Mouse (Mus musculus) kidney, adult 2 months (tissue): ENCODE data around the gene Cdh15. TPM values are rescaled to one million over a fixed set of nuclear protein-coding genes. Genes with fewer than 3 reads are reported as not detected.

Experiments
- DNase-seq: peaks from one replicate; pipeline ENCODE4 v3.0.0; 2021
- H3K27ac ChIP-seq: fragments of 200-500 bp; 2 replicates; pipeline ENCODE4 v1.5.1; 2012; ENCODE audit warnings: low read depth, low read length, control low read depth, inconsistent platforms; ENCODE audit not compliant: insufficient read depth
- H3K27me3 ChIP-seq: fragments of 200-500 bp; replicated peaks from 2 replicates; pipeline ENCODE4 v1.6.1; 2012; ENCODE audit warnings: mild to moderate bottlenecking, moderate library complexity, low read length, inconsistent platforms; ENCODE audit not compliant: control insufficient read depth, insufficient read depth
- H3K36me3 ChIP-seq: fragments of 200-500 bp; 2 replicates; pipeline ENCODE4 v1.6.1; 2012; ENCODE audit warnings: mild to moderate bottlenecking, moderate library complexity, low read length, inconsistent platforms; ENCODE audit not compliant: control insufficient read depth, insufficient read depth
- H3K4me1 ChIP-seq: fragments of 200-500 bp; 2 replicates; pipeline ENCODE4 v1.6.1; 2011; ENCODE audit warnings: low read length; ENCODE audit not compliant: control insufficient read depth, insufficient read depth
- H3K4me3 ChIP-seq: fragments of 200-500 bp; 2 replicates; pipeline ENCODE4 v1.5.1; 2011; ENCODE audit warnings: mild to moderate bottlenecking, low read depth, low read length, control low read depth; ENCODE audit not compliant: insufficient read depth
- CTCF ChIP-seq: fragments of 200-500 bp; conservative IDR thresholded peaks from 2 replicates; pipeline ENCODE4 v1.5.1; 2011; ENCODE audit warnings: low read depth, mild to moderate bottlenecking, control low read depth, low read length, moderate library complexity, mixed read lengths; ENCODE audit not compliant: insufficient read depth, insufficient read length
- POLR2A ChIP-seq: fragments of 200-500 bp; IDR thresholded peaks from one replicate; pipeline ENCODE4 v1.6.1; 2011; ENCODE audit warnings: low read depth, low read length, control low read depth
- WGBS: fragments of 180-500 bp; shearing (Covaris S2); methylation state at CpG from one replicate; pipeline ENCODE4 v1.1.7; 2018; 5-methylcytosine and 5-hydroxymethylcytosine counted together
- polyA plus RNA-seq: library from polyadenylated mRNA; depleted of rRNA; stranded (reverse); fragments of >200 nt; gene quantifications from 2 replicates; pipeline ENCODE4 v1.2.3, GENCODE M21; 2012

Cdh15 gene
- polyA plus RNA-seq, 1 experiment = 0.11 TPM

DNA sequence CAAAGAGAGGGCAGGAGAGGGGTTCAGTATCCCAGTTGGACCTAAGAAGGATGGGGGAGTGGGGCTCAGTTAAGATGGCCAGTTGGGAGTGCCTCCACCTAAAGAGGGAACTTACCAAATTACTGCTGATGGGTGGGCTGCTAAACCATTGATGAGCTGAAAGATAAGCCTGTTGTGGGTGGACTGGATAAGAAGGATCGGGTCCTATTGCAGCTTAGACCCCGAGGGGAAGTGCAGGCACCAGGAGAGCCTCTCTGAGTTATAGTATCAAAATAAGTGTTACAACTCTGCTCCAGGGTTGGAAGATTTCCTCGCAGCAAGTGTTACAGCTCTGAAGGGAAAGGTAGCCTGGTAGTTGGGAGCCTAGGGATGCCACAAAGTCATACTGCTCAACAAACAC is 3.6 kb upstream of the Cdh15 start:
- WGBS = 61% methylated on average over 3 of the region's 3 CpGs
- H3K36me3 ChIP-seq = no peaks in the 10 kb centered on the region
- no peak for TF ChIP-seq CTCF
- no peak for TF ChIP-seq POLR2A
- H3K4me3 ChIP-seq = no peak overlapping the region
- no peak for DNase-seq
- H3K27ac ChIP-seq = no peak overlapping the region
- H3K4me1 ChIP-seq = no peaks in the 10 kb centered on the region
- no peaks in the 10 kb centered on the region for H3K27me3 ChIP-seq

GRCm38 (mm10) chr8:122845662-122846061 is 2.1 kb upstream of the Cdh15 start:
- Histone ChIP-seq H3K27me3 (no peaks in the 10 kb centered on the region), H3K4me3 (no peak overlapping the region), H3K4me1 (no peaks in the 10 kb centered on the region), H3K27ac (no peak overlapping the region), H3K36me3 (no peaks in the 10 kb centered on the region)
- 74% methylated on average over 4 of the region's 4 CpGs for WGBS
- DNase-seq = no peak
- TF ChIP-seq CTCF = no peak

DNA sequence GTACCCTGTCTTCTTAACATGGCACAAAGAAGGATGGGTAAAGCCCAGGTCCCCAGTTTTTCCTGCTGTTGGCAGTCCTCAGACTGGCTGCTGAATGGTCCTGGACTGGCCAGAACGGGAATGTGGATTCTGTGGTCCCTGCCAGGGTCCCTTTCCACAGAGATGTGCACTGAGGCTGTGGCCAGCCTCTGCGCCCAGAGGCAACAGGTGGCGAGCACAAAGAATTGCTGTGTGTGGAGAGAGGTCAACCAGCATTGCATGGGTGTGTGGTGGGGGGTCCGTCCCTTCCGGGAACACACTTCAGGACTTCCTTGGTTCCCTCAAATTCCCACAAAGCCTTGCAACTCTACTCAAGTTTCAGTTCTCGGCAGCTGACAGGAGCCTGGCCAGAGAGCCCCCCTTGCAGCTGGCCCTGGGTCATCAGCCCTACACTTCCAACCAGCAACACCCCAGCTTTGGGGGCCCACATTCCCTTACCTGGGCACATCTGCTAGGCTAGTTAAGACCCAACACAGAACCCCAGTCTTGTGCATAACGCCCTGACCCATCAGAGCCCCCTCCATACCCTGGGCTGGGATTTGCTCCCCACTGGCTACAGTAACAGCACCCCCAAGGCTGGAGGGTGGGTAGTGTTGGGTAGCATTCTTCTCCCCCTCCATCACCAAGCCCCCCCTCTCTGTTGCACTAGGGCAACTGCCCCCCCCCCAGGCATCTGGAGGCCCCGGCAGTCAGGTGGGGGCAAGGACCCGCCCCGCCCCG is 1.6 kb downstream of the Cdh15 start:
- WGBS = 66% methylated on average over 11 of the region's 11 CpGs

GRCm38 (mm10) chr8:122850641-122851240 is 3.0 kb downstream of the Cdh15 start:
- H3K36me3 ChIP-seq = no peaks in the 10 kb centered on the region
- no peak for TF ChIP-seq POLR2A
- no peak for TF ChIP-seq CTCF
- no peak overlapping the region for H3K27ac ChIP-seq
- no peaks in the 10 kb centered on the region for H3K27me3 ChIP-seq
- DNase-seq = no peak
- H3K4me1 ChIP-seq = no peaks in the 10 kb centered on the region
- no peak overlapping the region for H3K4me3 ChIP-seq
- 79% methylated on average over 3 of the region's 3 CpGs for WGBS

More for the DNA sequence above, 1.6 kb downstream of the Cdh15 start:
- H3K4me3 ChIP-seq = no peak overlapping the region
- no peak for TF ChIP-seq POLR2A
- no peaks in the 10 kb centered on the region for H3K36me3 ChIP-seq
- no peak overlapping the region for H3K27ac ChIP-seq
- no peaks in the 10 kb centered on the region for H3K4me1 ChIP-seq
- DNase-seq = no peak
- H3K27me3 ChIP-seq = no peaks in the 10 kb centered on the region

GRCm38 (mm10) chr8:122851692-122852545 is 4.2 kb downstream of the Cdh15 start:
- H3K27me3 ChIP-seq = no peaks in the 10 kb centered on the region
- no peak for DNase-seq
- no peaks in the 10 kb centered on the region for H3K36me3 ChIP-seq
- H3K4me3 ChIP-seq = no peak overlapping the region
- WGBS = 83% methylated on average over 12 of the region's 12 CpGs
- no peaks in the 10 kb centered on the region for H3K4me1 ChIP-seq
- no peak for TF ChIP-seq POLR2A
- TF ChIP-seq CTCF = no peak
- H3K27ac ChIP-seq = no peak overlapping the region

GRCm38 (mm10) chr8:122852546-122852905 is 4.8 kb downstream of the Cdh15 start:
- no peaks in the 10 kb centered on the region for H3K36me3 ChIP-seq
- TF ChIP-seq POLR2A (no peak), CTCF (no peak)
- no peaks in the 10 kb centered on the region for H3K4me1 ChIP-seq
- no peak for DNase-seq
- H3K27ac ChIP-seq = no peak overlapping the region
- H3K4me3 ChIP-seq = no peak overlapping the region
- no peaks in the 10 kb centered on the region for H3K27me3 ChIP-seq
- 29% methylated on average over 1 of the region's 1 CpGs for WGBS

DNA sequence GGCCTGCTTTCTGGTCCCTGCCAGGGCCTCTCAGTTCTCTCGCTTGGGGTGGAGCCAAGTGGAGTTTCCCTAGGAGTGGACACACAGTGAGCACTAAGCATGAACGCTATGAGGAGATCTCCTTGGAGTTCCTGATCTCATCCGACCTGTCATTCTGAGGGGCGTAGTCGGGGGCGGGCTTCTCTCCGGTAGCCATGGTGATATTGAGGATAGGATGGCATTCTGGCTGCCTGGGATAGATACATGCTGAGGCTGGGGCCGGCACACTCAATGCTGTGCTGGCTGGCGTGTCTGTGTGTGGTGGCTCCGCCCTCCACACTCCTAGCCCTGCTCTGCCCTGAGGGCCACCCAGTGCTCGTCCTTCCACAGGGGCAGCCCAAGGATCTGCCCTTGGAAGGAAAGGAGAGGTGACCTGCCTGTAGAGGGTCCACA is 5.6 kb downstream of the Cdh15 start:
- Histone ChIP-seq H3K4me3 (no peak overlapping the region), H3K4me1 (no peaks in the 10 kb centered on the region), H3K27ac (no peak overlapping the region), H3K36me3 (no peaks in the 10 kb centered on the region), H3K27me3 (no peaks in the 10 kb centered on the region)
- WGBS = 30% methylated on average over 11 of the region's 11 CpGs
- no peak for TF ChIP-seq CTCF
- no peak for TF ChIP-seq POLR2A
- no peak for DNase-seq
